Mouse (Mus musculus) left cerebral cortex, adult 2 months (tissue): ENCODE measurements at regions not wholly inside any gene's neighbourhood (a gene's known extent, or its start where the extent isn't known, plus 50 kb on each side); places are given as distances from the start of the nearest gene placed in this dataset.

Experiments
- DNase-seq, 2 experiments: peaks; one replicate each; pipeline ENCODE4 v3.0.0; 2021 to 2022; ENCODE audit warnings: low spot score in 2 of 2, mixed read lengths in 1 of 2; ENCODE audit errors: extremely low spot score in 1 of 2
- H3K27ac ChIP-seq: fragments of 200-600 bp; 2 replicates; pipeline ENCODE4 v1.8.1; 2022
- H3K4me3 ChIP-seq: fragments of 200-600 bp; 2 replicates; pipeline ENCODE4 v1.8.1; 2022
- CTCF ChIP-seq: fragments of 200-600 bp; IDR thresholded peaks from 2 replicates; pipeline ENCODE4 v1.8.1; 2022; ENCODE audit warnings: antibody characterized with exemption, mild to moderate bottlenecking, moderate library complexity
- intact Hi-C: fragments of 180-260 bp; cut with DNase I; formaldehyde crosslinking; loops from one replicate; pipeline ENCODE4 v1.15.1; 2025

DNA sequence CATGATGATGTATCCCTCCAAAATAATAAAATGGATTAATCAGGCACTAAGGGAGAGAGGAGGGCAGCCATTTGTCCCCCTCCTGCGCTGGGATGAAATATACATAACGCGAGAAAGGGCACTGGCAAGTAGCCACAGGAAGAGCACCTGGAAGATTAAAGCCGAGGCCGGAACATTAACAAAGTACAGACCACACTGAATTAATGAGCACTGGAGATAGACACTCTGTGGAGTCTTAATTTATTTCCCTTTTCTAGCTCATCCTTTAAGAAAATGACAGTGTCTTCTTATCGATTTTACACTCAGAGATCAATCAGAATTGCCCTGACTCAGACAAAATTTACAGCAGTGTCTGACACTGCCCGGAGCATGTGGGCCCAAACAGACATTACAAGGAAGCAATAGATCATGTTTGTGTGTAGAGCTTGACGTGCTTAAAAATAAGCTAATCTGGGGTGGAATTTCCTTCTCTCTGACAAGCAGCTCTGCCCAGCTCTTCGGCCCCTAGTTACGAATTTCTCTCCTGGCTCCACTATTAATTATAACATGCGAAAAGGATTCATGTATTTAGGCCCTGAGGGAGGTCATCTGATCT lies 143.0 kb upstream of the Sp8 start:
- DNase-seq: no peak
- no peak overlapping the region for H3K27ac ChIP-seq
- intact Hi-C loops: no loop called here
- H3K4me3 ChIP-seq: no peak overlapping the region
- TF ChIP-seq CTCF: no peak

DNA sequence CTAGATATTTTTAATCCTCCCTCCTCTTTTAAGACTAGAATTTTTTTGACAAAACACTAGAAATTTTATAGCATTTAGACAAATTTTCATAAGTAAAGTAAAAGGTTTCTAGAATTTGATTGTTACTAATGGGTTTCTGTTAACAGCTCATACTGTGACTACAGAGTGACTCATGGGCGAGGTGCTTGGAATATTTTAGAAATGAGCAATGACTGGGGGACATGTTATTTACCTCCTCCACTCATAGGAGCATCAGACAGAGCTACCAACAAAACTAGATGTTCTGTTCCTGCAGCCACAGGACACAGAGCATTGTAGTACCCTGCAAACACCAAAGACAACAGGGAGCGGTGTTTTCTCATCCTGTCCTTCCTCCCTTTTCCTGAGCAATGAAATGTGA lies 144.3 kb upstream of the Sp8 start:
- DNase-seq: no peak
- Histone ChIP-seq H3K4me3 (no peak overlapping the region), H3K27ac (no peak overlapping the region)
- intact Hi-C loops: no loop called here
- no peak for TF ChIP-seq CTCF

DNA sequence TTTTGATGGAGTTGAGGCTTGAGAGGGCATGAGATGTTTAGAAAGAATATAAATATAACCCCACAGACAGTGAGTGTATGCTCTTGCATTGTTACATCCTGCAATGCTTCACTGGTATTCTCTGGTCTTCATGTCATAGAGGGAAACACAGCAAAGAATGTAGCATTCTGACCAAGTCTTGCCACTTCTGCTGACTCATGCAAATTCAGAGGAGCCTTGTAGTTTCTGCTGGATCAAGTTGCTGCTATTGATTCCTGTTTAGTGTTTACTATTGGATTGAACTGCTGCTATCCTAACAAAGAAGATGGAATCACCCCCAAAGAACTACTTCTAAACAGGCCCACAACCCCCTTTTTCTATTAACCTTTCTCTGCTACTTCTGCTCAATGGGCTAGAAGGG lies 148.0 kb upstream of the Sp8 start:
- no peak for DNase-seq
- no peak overlapping the region for H3K27ac ChIP-seq
- intact Hi-C loops: no loop called here
- no peak overlapping the region for H3K4me3 ChIP-seq
- no peak for TF ChIP-seq CTCF

DNA sequence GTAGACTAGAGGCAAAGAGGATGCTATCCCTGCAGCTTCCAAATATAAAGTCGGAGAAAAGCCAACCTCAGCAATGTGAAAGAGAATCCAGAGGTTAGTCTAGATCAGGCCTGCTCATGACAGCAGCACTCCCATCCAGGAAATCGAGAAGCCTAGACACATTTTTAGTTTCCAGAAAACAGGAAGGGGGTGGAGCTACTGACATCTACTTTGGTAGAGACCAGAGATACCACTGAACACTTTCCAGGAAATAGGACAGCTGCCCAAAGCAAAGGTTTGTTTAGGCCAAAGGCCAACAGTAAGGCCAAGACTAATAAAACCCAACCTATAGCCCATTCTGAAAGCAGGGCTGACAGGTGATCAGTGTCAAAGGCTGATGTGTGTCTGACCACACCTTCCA lies 151.4 kb upstream of the Sp8 start:
- no peak overlapping the region for H3K4me3 ChIP-seq
- DNase-seq: no peak
- no peak for TF ChIP-seq CTCF
- intact Hi-C loops: no loop called here
- no peak overlapping the region for H3K27ac ChIP-seq

DNA sequence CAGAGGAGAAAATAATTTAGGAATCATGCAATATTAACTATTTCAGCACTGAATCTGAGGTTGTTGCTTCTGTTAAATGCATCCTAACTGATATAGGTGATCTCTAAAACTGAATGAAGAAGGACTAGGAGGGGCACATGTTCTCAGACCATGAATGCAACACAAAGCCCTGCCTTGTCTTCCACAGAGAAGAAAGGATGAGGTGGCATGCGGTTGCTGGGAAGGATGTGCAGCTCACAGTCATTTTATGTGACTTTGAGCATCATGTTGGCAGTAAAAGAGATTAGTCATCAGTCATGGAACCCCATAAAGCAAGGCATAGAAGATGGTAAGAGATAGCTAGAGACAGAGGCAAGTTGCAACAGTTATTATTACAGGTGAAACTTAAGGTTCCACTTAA lies 163.2 kb upstream of the Sp8 start:
- intact Hi-C loops: no loop called here
- DNase-seq: no peak
- TF ChIP-seq CTCF: no peak
- Histone ChIP-seq H3K4me3 (no peak overlapping the region), H3K27ac (no peak overlapping the region)

DNA sequence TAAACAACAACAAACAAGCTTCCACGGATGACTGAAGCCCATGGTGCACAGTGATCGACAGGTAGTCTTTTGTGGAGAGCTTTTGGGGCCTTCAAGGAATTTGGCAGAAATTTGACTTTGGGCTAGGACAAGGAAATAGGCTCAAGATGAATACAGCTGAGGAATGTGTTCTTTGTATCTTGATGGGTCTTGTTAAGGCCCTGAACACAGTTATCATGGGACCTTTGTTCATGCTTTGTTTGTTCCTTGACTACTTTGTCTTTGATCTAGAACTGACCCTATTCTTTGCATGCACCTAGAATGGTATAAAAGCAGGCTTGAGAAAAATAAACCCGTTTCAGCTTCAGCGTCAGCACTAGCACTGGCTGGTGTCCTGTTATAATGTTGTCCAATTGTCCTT lies 168.1 kb upstream of the Sp8 start:
- no peak for DNase-seq
- intact Hi-C loops: no loop called here
- Histone ChIP-seq H3K4me3 (no peak overlapping the region), H3K27ac (no peak overlapping the region)
- TF ChIP-seq CTCF: no peak

DNA sequence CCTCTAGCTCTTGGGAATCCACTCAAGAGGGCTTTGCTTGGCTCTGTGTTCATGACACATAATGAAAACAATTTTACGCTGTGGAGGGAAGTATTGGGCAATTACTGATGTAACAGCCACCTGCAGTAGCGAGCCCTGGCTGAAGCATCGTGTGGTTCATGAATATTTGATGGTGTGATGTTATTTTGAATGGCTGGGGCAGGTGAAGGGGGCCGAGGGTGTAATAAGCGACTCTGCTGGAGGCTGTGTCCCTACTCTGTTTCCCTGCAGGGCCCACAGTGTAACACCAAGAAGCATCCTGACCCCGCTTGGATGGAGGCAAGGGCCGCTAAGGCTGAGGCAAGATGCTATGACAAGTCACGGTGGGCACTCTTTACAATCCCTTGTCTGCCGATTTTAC lies 184.6 kb upstream of the Sp8 start:
- TF ChIP-seq CTCF: no peak
- H3K4me3 ChIP-seq: no peak overlapping the region
- no peak for DNase-seq
- H3K27ac ChIP-seq: no peak overlapping the region
- intact Hi-C loops: no loop called here

DNA sequence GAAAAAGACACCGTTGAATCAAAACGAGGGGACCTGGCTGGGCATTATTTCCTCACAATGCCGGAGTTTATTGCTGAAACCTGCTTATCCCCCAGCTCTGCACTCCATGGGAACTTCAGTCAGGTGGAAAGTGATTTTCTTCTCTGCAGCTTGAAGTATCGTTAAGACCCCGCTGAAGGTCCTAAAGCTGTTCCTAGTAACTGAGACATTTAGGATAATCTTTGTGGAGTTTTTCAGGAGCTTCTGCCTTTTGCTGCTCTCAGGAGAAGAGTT lies 185.0 kb upstream of the Sp8 start:
- Histone ChIP-seq H3K4me3 (no peak overlapping the region), H3K27ac (no peak overlapping the region)
- intact Hi-C loops: no loop called here
- no peak for TF ChIP-seq CTCF
- DNase-seq: no peak

DNA sequence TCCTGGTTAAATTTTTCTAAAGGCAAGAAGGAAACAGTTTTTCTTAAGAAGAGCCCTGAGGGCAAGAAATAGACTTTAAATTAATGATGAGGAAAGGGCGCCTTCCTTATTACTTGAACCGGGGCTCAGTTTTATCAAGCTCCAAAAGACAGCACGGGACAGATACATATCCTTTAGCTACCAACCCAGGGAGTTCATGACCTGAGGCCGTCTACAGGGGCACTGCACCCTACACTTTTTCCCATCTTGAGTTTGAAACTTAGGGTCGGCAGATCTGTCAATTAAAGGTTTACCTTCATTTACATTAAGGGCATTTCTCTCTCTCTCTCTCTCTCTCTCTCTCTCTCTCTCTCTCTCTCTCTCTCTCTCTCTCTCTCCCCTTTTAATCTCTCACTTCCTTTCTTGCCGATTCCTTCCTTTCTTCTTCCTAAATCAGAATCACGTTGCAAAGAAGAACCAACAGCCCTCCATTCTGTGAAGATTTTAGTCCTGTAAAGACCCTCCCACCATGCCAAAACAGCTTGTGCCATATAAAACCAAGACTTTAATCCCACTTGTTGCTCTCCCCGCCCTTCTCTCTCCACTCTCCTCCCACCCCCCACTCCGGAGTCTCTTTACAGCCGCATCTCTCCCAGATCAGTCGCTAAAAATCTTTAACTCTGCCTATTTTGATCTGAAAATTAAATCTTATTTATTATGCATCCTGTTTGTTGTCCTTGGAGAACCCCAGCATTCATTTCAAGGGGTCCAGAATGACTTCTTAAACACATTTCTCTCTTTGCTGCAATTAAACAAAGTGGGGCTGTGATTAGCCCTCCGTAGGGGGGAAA lies 185.5 kb upstream of the Sp8 start:
- Histone ChIP-seq H3K4me3 (no peak overlapping the region), H3K27ac (no peak overlapping the region)
- no peak for DNase-seq
- no peak for TF ChIP-seq CTCF
- intact Hi-C loops: no loop called here

DNA sequence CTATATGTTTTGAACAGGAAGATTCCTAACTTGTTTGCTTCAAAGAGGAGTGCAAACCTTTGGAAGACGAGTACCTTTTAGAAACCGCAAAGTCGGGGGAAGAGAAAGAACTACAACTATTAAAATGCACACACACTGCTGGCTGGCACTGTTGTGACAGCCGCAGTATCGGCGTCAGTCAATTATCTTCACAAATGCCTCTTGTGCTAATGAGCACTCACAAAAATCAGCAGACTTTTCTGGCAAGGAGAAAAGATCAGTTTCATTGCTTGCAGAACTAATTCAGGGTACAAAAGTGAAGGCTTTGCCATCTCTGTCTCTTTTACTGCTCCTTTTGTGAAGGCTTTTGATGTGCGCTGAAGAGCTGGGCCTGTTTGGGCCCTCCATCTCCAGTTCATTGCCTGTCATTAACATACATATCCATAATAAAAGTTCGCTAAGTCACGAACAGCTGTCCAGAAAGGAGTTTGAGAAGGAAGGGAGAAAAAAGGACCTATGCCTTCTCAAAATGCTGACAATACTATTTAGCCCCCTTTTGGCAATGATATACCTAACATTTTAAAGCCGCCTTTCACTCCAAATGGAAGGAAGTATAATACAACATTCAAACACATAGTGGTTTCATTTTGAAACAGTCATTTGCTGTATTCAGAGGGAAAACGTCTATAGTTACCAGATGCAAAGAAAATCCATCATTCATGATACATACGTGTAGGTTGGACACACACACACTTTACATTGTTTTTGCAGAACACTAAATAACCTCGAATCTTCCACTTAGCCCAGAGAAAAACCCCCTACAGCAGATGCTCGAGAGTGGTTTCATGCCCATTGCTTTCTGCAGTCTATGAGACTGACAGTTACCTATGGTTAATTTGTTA lies 186.6 kb upstream of the Sp8 start:
- no peak for TF ChIP-seq CTCF
- H3K27ac ChIP-seq: no peak overlapping the region
- H3K4me3 ChIP-seq: no peak overlapping the region
- intact Hi-C loops: no loop called here
- DNase-seq: no peak

DNA sequence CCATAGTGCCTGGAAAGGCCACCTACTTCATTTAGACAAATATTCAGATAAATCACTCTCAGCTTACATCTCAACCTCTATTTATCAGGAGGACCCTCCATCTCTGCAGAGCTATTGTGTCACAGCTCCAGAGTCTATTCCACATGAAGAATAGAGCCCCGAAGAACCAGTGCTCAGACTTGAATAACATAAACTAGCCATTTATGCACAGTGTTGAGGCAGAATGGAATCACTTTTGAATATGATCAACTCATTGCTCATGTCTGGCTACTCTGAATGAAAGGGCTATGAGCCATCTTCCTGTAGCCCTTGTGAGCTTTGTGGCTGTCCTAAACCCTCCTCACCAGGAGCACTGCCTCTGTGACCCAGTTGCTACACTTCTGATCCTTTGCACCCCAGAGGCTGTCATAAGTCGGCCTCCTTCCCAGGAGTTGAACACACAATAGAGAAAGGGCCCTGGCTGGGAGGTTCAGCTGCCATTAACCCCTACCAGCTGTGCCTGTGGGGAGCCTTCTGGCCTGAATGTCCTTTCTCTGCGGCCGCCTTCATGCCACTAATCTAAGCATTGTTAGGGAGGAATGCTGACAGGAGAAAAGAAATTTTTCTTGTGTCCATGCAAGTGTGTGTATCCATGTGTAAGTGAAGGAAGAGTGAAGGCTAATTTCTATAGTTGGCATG lies 195.5 kb upstream of the Sp8 start:
- H3K4me3 ChIP-seq: no peak overlapping the region
- intact Hi-C loops: no loop called here
- TF ChIP-seq CTCF: no peak
- H3K27ac ChIP-seq: no peak overlapping the region
- no peak for DNase-seq
